Mouse (Mus musculus) retina, embryonic 14.5 days (tissue): ENCODE data around the gene Snrnp70.
"Not testable (repeated sequence)": the region's sequence is repeated elsewhere in the genome, so short reads cannot be mapped to it uniquely, and the experiment has no call there.

Source experiments
- DNase-seq: peaks from one replicate; pipeline ENCODE4 v3.0.0-alpha.2; 2015; ENCODE audit warnings: low spot score

The Snrnp70 gene

GRCm38 (mm10) chr7:45409497-45410163 lies 14.1 kb upstream of the Snrnp70 start:
- no peak for DNase-seq

- DNase-seq, result no peak
Observed at GRCm38 (mm10) chr7:45408949-45409348, 13.4 kb upstream of the Snrnp70 start.

GRCm38 (mm10) chr7:45408351-45408750 lies 12.8 kb upstream of the Snrnp70 start:
- no peak for DNase-seq

GRCm38 (mm10) chr7:45407836-45408235 lies 12.3 kb upstream of the Snrnp70 start:
- DNase-seq, result no peak

GRCm38 (mm10) chr7:45406157-45407156 lies 10.9 kb upstream of the Snrnp70 start:
- DNase-seq, result no peak

GRCm38 (mm10) chr7:45405091-45406075 lies 9.8 kb upstream of the Snrnp70 start, which contains the start of gene Kcna7:
TSS of gene Kcna7 (plus strand) at chr7:45405653.
- DNase-seq, result peak; percentile 72

GRCm38 (mm10) chr7:45403532-45404261 lies 8.2 kb upstream of the Snrnp70 start:
- DNase-seq, result peak; percentile 80

GRCm38 (mm10) chr7:45401521-45402085 lies 6.1 kb upstream of the Snrnp70 start:
- no peak for DNase-seq

- DNase-seq, result no peak
Observed at GRCm38 (mm10) chr7:45396787-45397186, 1.2 kb upstream of the Snrnp70 start.

GRCm38 (mm10) chr7:45396337-45396775 lies 814 bp upstream of the Snrnp70 start:
- DNase-seq, result not testable (repeated sequence)

GRCm38 (mm10) chr7:45395129-45395541 lies 407 bp downstream of the Snrnp70 start:
- peak; percentile 82 for DNase-seq

- DNase-seq, result no peak
Observed at GRCm38 (mm10) chr7:45386077-45386476, 9.5 kb downstream of the Snrnp70 start.

- DNase-seq, result no peak
Observed at GRCm38 (mm10) chr7:45376057-45376456, 19.5 kb downstream of the Snrnp70 start.

GRCm38 (mm10) chr7:45374620-45375019 lies 20.9 kb downstream of the Snrnp70 start:
- DNase-seq, result no peak

- DNase-seq, result no peak
Observed at GRCm38 (mm10) chr7:45372371-45372770, 23.2 kb downstream of the Snrnp70 start.

GRCm38 (mm10) chr7:45370475-45371311 lies 24.8 kb downstream of the Snrnp70 start, which contains the start of gene Lin7b:
TSS of gene Lin7b (minus strand) at chr7:45370583.
- DNase-seq, result peak; percentile 89

GRCm38 (mm10) chr7:45369836-45370474 lies 25.6 kb downstream of the Snrnp70 start:
- DNase-seq, result no peak

- no peak for DNase-seq
Observed at GRCm38 (mm10) chr7:45369022-45369745, 26.4 kb downstream of the Snrnp70 start.
